Mouse (Mus musculus) cerebellum, adult 2 months (tissue): ENCODE measurements around the gene Irs2. TPM values are rescaled to one million over a fixed set of nuclear protein-coding genes. Genes with fewer than 3 reads are reported as not detected.

Experiments used
- DNase-seq, 2 experiments: peaks; one replicate each; pipeline ENCODE4 v3.0.0; 2021
- H3K27ac ChIP-seq: fragments of 200-500 bp; 2 replicates; pipeline ENCODE4 v1.5.1; 2012; ENCODE audit warnings: low read length, control low read depth, inconsistent platforms; ENCODE audit not compliant: insufficient read depth
- H3K27me3 ChIP-seq: fragments of 200-500 bp; 2 replicates; pipeline ENCODE4 v1.6.1; 2012; ENCODE audit warnings: inconsistent platforms, mild to moderate bottlenecking, low read length, moderate library complexity; ENCODE audit not compliant: control insufficient read depth, insufficient read depth
- H3K4me1 ChIP-seq: fragments of 200-500 bp; 2 replicates; pipeline ENCODE4 v1.6.1; 2011; ENCODE audit warnings: low read length; ENCODE audit not compliant: control insufficient read depth, insufficient read depth
- H3K4me3 ChIP-seq: fragments of 200-500 bp; replicated peaks from 2 replicates; pipeline ENCODE3; 2011; ENCODE audit warnings: mild to moderate bottlenecking, low read depth, low read length, control low read depth; ENCODE audit not compliant: insufficient read depth
- CTCF ChIP-seq: fragments of 200-500 bp; IDR thresholded peaks from 2 replicates; pipeline ENCODE4 v1.5.1; 2011; ENCODE audit warnings: low read depth, mild to moderate bottlenecking, control low read depth, low read length, moderate library complexity, borderline replicate concordance; ENCODE audit not compliant: insufficient read depth
- POLR2A ChIP-seq: fragments of 200-500 bp; IDR thresholded peaks from 2 replicates; pipeline ENCODE4 v1.6.1; 2011; ENCODE audit warnings: low read length, control low read depth, borderline replicate concordance; ENCODE audit not compliant: insufficient read depth
- WGBS: fragments of 180-500 bp; shearing (Covaris S2); methylation state at CpG from one replicate; pipeline ENCODE4 v1.1.7; 2018; 5-methylcytosine and 5-hydroxymethylcytosine counted together
- polyA plus RNA-seq: library from polyadenylated mRNA; depleted of rRNA; stranded (reverse); fragments of >200 nt; gene quantifications from 2 replicates; pipeline ENCODE4 v1.2.3, GENCODE M21; 2012

Gene Irs2
- polyA plus RNA-seq, 1 experiment = 26.2 TPM

- Histone ChIP-seq H3K27me3 (no peaks in the 10 kb centered on the region), H3K27ac (no peak overlapping the region), H3K4me1 (peaks cover 11% of the 10 kb centered on the region), H3K4me3 (peak overlapping the region; percentile 4)
- TF ChIP-seq CTCF = no peak
- TF ChIP-seq POLR2A = no peak
- no peak for DNase-seq
- WGBS = 15% methylated on average over 4 of the region's 4 CpGs
Measured at GRCm38 (mm10) chr8:10999538-10999937, 8.7 kb downstream of the Irs2 start.

- H3K27ac ChIP-seq = no peak overlapping the region
- peaks cover 16% of the 10 kb centered on the region for H3K4me1 ChIP-seq
- TF ChIP-seq CTCF (no peak), POLR2A (no peak)
- no peaks in the 10 kb centered on the region for H3K27me3 ChIP-seq
- WGBS = 91% methylated on average over 2 of the region's 2 CpGs
- no peak for DNase-seq
- H3K4me3 ChIP-seq = no peak overlapping the region
Measured at GRCm38 (mm10) chr8:10996247-10996646, 12.0 kb downstream of the Irs2 start.

DNA sequence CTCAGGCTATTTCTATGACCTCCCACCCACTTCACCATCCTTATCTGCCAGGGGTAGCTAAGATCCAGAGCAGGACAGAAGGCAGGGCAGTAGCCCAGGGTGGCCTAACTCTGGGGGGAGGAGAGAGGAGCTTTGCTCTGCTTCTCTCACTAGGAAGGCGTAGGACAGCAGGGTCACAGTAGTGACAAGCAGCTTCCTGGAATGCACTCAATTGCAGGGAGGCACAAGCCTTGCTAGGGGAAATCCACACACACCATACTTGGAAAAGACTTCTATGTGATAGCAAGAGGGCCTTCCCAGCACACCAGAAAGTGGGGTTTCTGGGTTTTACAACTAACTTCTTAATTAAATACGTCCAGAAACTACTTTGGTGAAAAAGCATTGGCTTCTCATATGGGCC is 12.5 kb downstream of the Irs2 start:
- no peak for DNase-seq
- Histone ChIP-seq H3K4me1 (peaks cover 18% of the 10 kb centered on the region; the same call in 1 of the 2 replicates), H3K27me3 (no peaks in the 10 kb centered on the region), H3K4me3 (no peak overlapping the region), H3K27ac (no peak overlapping the region)
- WGBS = 50% methylated on average over 2 of the region's 2 CpGs
- no peak for TF ChIP-seq CTCF
- no peak for TF ChIP-seq POLR2A

GRCm38 (mm10) chr8:10994390-10994954 is 13.8 kb downstream of the Irs2 start:
- WGBS = 83% methylated on average over 6 of the region's 6 CpGs
- Histone ChIP-seq H3K27ac (no peak overlapping the region), H3K27me3 (no peaks in the 10 kb centered on the region), H3K4me1 (peaks cover 22% of the 10 kb centered on the region), H3K4me3 (no peak overlapping the region)
- TF ChIP-seq POLR2A (no peak), CTCF (no peak)
- no peak for DNase-seq

GRCm38 (mm10) chr8:10993582-10994216 is 14.6 kb downstream of the Irs2 start:
- DNase-seq = no peak
- Histone ChIP-seq H3K4me1 (peaks cover 22% of the 10 kb centered on the region), H3K4me3 (no peak overlapping the region), H3K27ac (no peak overlapping the region), H3K27me3 (no peaks in the 10 kb centered on the region)
- 95% methylated on average over 10 of the region's 10 CpGs for WGBS
- TF ChIP-seq POLR2A = no peak
- TF ChIP-seq CTCF = no peak

- DNase-seq = no peak
- no peak overlapping the region for H3K4me3 ChIP-seq
- peaks cover 19% of the 10 kb centered on the region for H3K4me1 ChIP-seq
- TF ChIP-seq POLR2A (no peak), CTCF (no peak)
- no peaks in the 10 kb centered on the region for H3K27me3 ChIP-seq
- H3K27ac ChIP-seq = no peak overlapping the region
- WGBS = 38% methylated on average over 8 of the region's 8 CpGs
Measured at GRCm38 (mm10) chr8:10992081-10992480, 16.2 kb downstream of the Irs2 start.

DNA sequence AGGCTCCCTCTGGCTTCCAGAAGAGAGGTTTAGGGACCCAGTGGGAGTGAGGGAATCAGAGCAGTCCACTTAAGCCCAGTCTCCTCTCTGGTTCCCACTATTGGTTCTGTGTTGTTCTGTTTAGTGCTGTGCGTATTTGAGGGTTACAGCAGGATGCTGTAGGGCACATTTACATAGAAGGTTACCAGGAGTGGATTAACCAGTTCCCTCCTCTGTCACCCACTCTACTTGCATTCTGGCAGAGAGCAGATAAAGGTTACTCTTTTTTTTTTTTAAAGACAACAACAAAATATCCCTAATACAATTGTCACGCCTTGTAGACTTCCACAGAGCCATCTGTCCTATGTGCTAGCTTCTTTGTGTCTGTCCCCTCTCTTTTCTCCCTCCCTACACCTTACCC is 16.9 kb downstream of the Irs2 start:
- no peak for DNase-seq
- WGBS = 58% methylated on average over 2 of the region's 2 CpGs
- Histone ChIP-seq H3K27me3 (no peaks in the 10 kb centered on the region), H3K4me1 (peaks cover 19% of the 10 kb centered on the region), H3K4me3 (no peak overlapping the region), H3K27ac (no peak overlapping the region)
- TF ChIP-seq POLR2A (no peak), CTCF (no peak)

DNA sequence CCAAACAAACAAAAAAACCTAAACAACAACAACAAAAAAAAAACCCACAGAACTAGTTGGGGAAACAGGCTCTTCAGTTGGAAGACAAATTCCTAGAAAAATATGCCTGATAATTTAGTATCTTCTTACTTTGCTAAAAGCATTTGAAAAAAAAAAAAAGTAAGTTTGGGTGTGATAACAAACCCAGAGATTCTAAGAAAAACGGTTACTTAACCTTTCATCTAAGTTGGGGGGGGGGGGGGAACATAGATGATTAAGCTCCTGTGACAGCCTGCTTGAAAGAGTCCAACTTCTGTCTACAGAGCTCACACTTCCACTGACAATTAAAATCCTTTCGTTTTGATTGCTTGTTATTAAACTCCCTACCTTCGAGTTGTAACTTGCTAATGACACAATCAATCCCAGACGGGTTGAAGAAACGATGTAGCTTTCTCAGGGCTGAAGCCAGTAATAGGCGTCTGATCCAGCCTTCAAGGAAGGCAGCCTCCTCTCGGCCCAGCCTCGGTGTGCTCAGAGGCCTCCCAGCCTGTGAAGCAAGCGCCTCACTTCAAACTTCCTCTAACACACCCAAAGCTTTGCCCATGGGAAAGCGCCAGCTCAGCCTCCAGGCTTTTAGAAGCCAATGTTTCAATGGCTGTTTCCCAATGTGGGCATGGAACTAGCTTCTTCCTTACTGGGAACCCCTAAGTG is 17.7 kb downstream of the Irs2 start:
- no peak overlapping the region for H3K27ac ChIP-seq
- TF ChIP-seq POLR2A = no peak
- TF ChIP-seq CTCF = no peak
- H3K4me1 ChIP-seq = peaks cover 19% of the 10 kb centered on the region
- no peaks in the 10 kb centered on the region for H3K27me3 ChIP-seq
- 43% methylated on average over 10 of the region's 10 CpGs for WGBS
- no peak for DNase-seq
- no peak overlapping the region for H3K4me3 ChIP-seq
